ENCODE assay signal across 25 mouse cellular contexts in genomic region chr2:78011821-78012220, GRCm38 (mm10).
DNase-seq lines count a peak whose midpoint lies in the region; ATAC-seq lines count a peak whose summit lies in the region.
"Had no signal": no experiment of that assay in that cellular context is flagged by ENCODE, and none has a peak within 500 bp of the region (broad histone marks: within the 10 kb centered on the region; RNA-seq: fewer than 3 reads in every experiment).

No protein-coding gene starts in this region.

- no peaks in the 10 kb centered on the region for H3K27me3 ChIP-seq in hindbrain, embryonic 11.5 days (ENCODE audit: control insufficient read depth, insufficient read depth, low read length)
- H3K27me3 ChIP-seq: CH12.LX; embryonic facial prominence, embryonic 12.5 days; forebrain, embryonic 13.5 days; forebrain, embryonic 15.5 days had no signal

- H3K4me1 ChIP-seq in hindbrain, embryonic 11.5 days (replicated peaks; ENCODE audit: control insufficient read depth, insufficient read depth, low read length) = no peaks in the 10 kb centered on the region
- H3K4me1 ChIP-seq: embryonic facial prominence, embryonic 10.5 days; embryonic facial prominence, embryonic 12.5 days; forebrain, embryonic 13.5 days; forebrain, embryonic 15.5 days had no signal

- DNase-seq in adipocyte (ENCODE audit: low spot score) = peak; percentile 76
- DNase-seq in forelimb bud, embryonic 11.5 days (ENCODE audit: low read depth, low spot score) = peak; percentile 38
- peak; percentile 21 for DNase-seq in mesoderm, embryonic 11.5 days (ENCODE audit: low read depth, low spot score)
- no peak for DNase-seq in right cerebral cortex, postnatal 4 days
- DNase-seq in hindbrain, embryonic 11.5 days (ENCODE audit: low spot score) = no peak
- no peak for DNase-seq in right cerebral cortex, postnatal 25 days
- DNase-seq: adrenal gland, adult 2 months; adrenal gland, postnatal 10 days; adrenal gland, postnatal 25 days; B cell, adult 2 months; cerebellum, adult 11-12 months; cerebellum, adult 2 months; cerebellum, adult 9-10 months; cerebellum, postnatal 10 days; cerebellum, postnatal 25 days; forebrain, postnatal 0 days had no signal

- no peak overlapping the region for H3K4me3 ChIP-seq in hindbrain, embryonic 11.5 days (ENCODE audit: low read depth, low read length)
- H3K4me3 ChIP-seq: embryonic facial prominence, embryonic 10.5 days; embryonic facial prominence, embryonic 12.5 days; forebrain, embryonic 13.5 days; forebrain, embryonic 15.5 days had no signal

- no peak overlapping the region for H3K27ac ChIP-seq in hindbrain, embryonic 11.5 days (ENCODE audit: low read depth, low read length)
- H3K27ac ChIP-seq: embryonic facial prominence, embryonic 10.5 days; embryonic facial prominence, embryonic 12.5 days; forebrain, embryonic 13.5 days; forebrain, embryonic 15.5 days had no signal

- H3K9me3 ChIP-seq in hindbrain, embryonic 11.5 days (ENCODE audit: control insufficient read depth, low read length) = no peaks in the 10 kb centered on the region
- H3K9me3 ChIP-seq: embryonic facial prominence, embryonic 10.5 days; embryonic facial prominence, embryonic 12.5 days; forebrain, embryonic 13.5 days; forebrain, embryonic 15.5 days; G1E had no signal

- 92% methylated on average over 2 of the region's 2 CpGs for WGBS in hindbrain, embryonic 11.5 days

- ATAC-seq in hindbrain, embryonic 11.5 days (ENCODE audit: low FRiP score) = no peak
- ATAC-seq: activated CD4-positive, CD25-positive, alpha-beta regulatory T cell, adult 4 months; CD4-positive, CD25-positive, alpha-beta regulatory T cell, adult 4 months; forebrain, embryonic 13.5 days; forebrain, embryonic 15.5 days; forebrain, postnatal 0 days; Patski had no signal

- no peak overlapping the region for H3K9ac ChIP-seq in hindbrain, embryonic 11.5 days (ENCODE audit: low read depth, low read length)
- H3K9ac ChIP-seq: embryonic facial prominence, embryonic 12.5 days; forebrain, embryonic 13.5 days; forebrain, embryonic 15.5 days; forebrain, postnatal 0 days had no signal

- no peak overlapping the region for H3K4me2 ChIP-seq in hindbrain, embryonic 11.5 days (replicated peaks; ENCODE audit: low read depth, low read length)
- H3K4me2 ChIP-seq: embryonic facial prominence, embryonic 12.5 days; forebrain, embryonic 13.5 days; forebrain, embryonic 15.5 days had no signal

- H3K36me3 ChIP-seq in hindbrain, embryonic 11.5 days (ENCODE audit: control insufficient read depth, insufficient read depth, low read length) = no peaks in the 10 kb centered on the region
- H3K36me3 ChIP-seq: embryonic facial prominence, embryonic 10.5 days; embryonic facial prominence, embryonic 12.5 days; forebrain, embryonic 15.5 days; G1E had no signal

Comparison
In these comparisons a context has a peak if more than half of its experiments do, and no peak if none do; other contexts are left out.
1. DNase-seq: peak in adipocyte (single experiment), forelimb bud, embryonic 11.5 days (single experiment) and mesoderm, embryonic 11.5 days (single experiment); none in right cerebral cortex, postnatal 4 days (single experiment), hindbrain, embryonic 11.5 days (single experiment) and right cerebral cortex, postnatal 25 days (single experiment).